Mouse (Mus musculus) limb, embryonic 13.5 days (tissue): Measurements from ENCODE around the gene Abhd14a. TPM values are rescaled to one million over a fixed set of nuclear protein-coding genes. Genes with fewer than 3 reads are reported as not detected.
A peak's percentile ranks its signal among the peaks of the same experiment; 100 is the strongest.

Source experiments
- ATAC-seq: fragments of 200-750 bp; cut with Nextera tagmentation; 2 replicates; pipeline ENCODE4 v1.8.0; 2017; ENCODE audit warnings: low read depth, moderate number of reproducible peaks, moderate TSS enrichment; ENCODE audit not compliant: low FRiP score
- H3K27ac ChIP-seq: fragments of 300-500 bp; sonication (generic); 2 replicates; pipeline ENCODE4 v1.5.1; 2015; ENCODE audit warnings: inconsistent platforms, mild to moderate bottlenecking, moderate library complexity
- H3K27me3 ChIP-seq: fragments of 300-500 bp; sonication (generic); 2 replicates; pipeline ENCODE4 v1.6.1; 2015; ENCODE audit warnings: mild to moderate bottlenecking, inconsistent platforms
- H3K36me3 ChIP-seq: fragments of 300-500 bp; sonication (generic); 2 replicates; pipeline ENCODE4 v1.6.1; 2015; ENCODE audit warnings: inconsistent platforms, mild to moderate bottlenecking, moderate library complexity
- H3K4me1 ChIP-seq: fragments of 300-500 bp; sonication (generic); 2 replicates; pipeline ENCODE4 v1.6.1; 2015; ENCODE audit warnings: inconsistent platforms
- H3K4me2 ChIP-seq: fragments of 300-500 bp; sonication (generic); replicated peaks from 2 replicates; pipeline ENCODE4 v1.6.1; 2015; ENCODE audit warnings: inconsistent platforms, mild to moderate bottlenecking, moderate library complexity
- H3K4me3 ChIP-seq: fragments of 300-500 bp; sonication (generic); 2 replicates; pipeline ENCODE4 v1.5.1; 2015; ENCODE audit warnings: moderate library complexity, mild to moderate bottlenecking, inconsistent platforms
- H3K9ac ChIP-seq: fragments of 300-500 bp; sonication (generic); 2 replicates; pipeline ENCODE4 v1.6.1; 2015; ENCODE audit warnings: mild to moderate bottlenecking, inconsistent platforms
- H3K9me3 ChIP-seq: fragments of 300-500 bp; sonication (generic); 2 replicates; pipeline ENCODE4 v1.6.1; 2016; ENCODE audit warnings: inconsistent platforms
- WGBS: fragments of 180-500 bp; shearing (Covaris S2); methylation state at CpG from one replicate; pipeline ENCODE4 v1.1.7; 2015; 5-methylcytosine and 5-hydroxymethylcytosine counted together
- polyA plus RNA-seq: library from polyadenylated mRNA; unstranded; fragments of >200 nt; fragmentation: Nextera tagmentation; extraction: Ambion mirVana; gene quantifications from 2 replicates; pipeline ENCODE4 v1.2.1, GENCODE M21; 2015

The Abhd14a gene
- polyA plus RNA-seq, 1 experiment from 2014 or later: 75.5 TPM

DNA sequence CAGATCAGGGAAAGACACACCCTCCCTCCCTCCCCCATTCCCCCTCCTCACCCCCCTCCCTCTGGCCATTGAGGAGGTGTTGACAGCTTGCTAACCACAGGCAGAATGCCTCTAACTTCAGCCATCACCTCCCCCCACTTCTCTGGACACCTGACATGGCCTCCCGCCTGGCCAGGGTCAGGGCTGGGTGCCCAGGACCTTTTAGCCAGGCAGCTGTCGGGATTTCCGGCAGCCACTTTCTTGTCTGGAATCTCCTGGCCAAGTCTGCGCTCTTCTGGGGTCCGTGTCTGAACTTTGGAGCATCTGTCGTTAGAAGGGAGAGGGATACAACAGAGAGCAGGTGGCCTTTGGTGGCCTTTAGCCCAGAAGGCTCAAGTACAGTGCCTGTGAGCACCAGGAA is 42.2 kb downstream of the Abhd14a start:
- Histone ChIP-seq H3K4me1 (peaks cover 31% of the 10 kb centered on the region), H3K4me3 (no peak overlapping the region), H3K36me3 (no peaks in the 10 kb centered on the region), H3K27me3 (no peaks in the 10 kb centered on the region), H3K9me3 (0 out of 2 replicates have a peak, but pooled peaks cover 4% of the 10 kb centered on the region), H3K9ac (no peak overlapping the region), H3K4me2 (no peak overlapping the region), H3K27ac (no peak overlapping the region)
- 12% methylated on average over 6 of the region's 6 CpGs for WGBS
- peak; percentile 58 for ATAC-seq

DNA sequence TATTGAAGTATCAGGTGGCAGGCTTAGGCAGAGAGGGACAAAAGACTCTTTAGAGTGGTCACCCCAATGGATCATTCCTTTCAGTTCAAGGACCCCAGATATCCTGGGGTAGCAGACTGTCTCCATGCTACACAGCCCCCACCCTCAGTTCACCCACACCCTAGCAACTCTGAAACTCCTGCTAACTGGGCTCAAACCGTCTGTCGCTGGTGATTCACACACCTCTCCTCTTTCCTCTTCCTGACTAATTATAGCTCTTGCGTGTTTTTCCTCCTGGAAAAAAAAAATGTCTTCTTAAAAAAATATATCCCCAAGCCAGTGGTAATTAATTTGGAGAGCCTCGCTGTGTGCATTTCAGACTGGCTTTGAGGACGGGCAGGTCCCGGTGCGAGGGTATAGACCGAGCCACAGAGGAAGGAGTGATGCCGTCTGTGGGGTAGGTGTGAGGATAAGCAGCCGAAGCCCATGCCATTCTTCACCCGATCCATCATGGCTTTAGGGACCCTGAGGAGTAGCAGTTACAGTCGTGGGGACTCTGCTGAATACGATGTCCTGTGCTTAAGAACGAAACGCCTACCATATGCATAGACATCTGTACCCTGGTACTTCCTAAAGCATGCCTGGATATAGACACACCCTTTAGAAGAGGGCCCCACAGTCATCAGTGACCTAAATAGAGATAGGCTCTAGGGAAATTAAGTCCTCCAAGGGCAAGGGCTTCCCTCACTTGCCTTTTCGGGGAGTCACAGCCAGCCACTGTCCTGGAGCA is 44.7 kb downstream of the Abhd14a start:
- 67% methylated on average over 16 of the region's 16 CpGs for WGBS
- ATAC-seq: no peak
- Histone ChIP-seq H3K4me3 (no peak overlapping the region), H3K4me2 (no peak overlapping the region), H3K27me3 (no peaks in the 10 kb centered on the region), H3K27ac (no peak overlapping the region), H3K9me3 (no peaks in the 10 kb centered on the region), H3K36me3 (no peaks in the 10 kb centered on the region), H3K4me1 (peaks cover 35% of the 10 kb centered on the region), H3K9ac (no peak overlapping the region)

DNA sequence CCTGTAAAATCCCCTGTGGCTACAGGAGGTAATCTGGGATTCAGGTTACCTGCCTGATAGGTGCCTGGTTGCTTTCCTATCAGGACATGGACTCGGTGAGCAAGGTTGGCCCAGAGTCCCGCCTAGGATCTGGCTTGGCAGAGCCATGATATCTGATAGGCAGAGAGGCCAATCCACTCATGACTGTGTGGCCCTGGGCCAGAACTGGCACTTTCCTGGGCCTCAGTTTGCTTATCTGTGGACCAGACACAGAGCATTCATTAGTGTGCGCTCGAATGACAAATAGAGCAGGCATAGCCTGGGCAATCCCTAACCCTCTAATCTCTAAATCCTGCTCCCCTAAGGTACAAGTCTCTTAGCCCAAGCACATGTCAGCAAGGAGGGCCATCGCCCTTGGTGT is 45.3 kb downstream of the Abhd14a start:
- Histone ChIP-seq H3K4me2 (no peak overlapping the region), H3K27ac (no peak overlapping the region), H3K4me1 (peaks cover 35% of the 10 kb centered on the region), H3K4me3 (no peak overlapping the region), H3K27me3 (no peaks in the 10 kb centered on the region), H3K9ac (no peak overlapping the region), H3K9me3 (no peaks in the 10 kb centered on the region), H3K36me3 (no peaks in the 10 kb centered on the region)
- no peak for ATAC-seq
- WGBS: 81% methylated on average over 5 of the region's 5 CpGs

DNA sequence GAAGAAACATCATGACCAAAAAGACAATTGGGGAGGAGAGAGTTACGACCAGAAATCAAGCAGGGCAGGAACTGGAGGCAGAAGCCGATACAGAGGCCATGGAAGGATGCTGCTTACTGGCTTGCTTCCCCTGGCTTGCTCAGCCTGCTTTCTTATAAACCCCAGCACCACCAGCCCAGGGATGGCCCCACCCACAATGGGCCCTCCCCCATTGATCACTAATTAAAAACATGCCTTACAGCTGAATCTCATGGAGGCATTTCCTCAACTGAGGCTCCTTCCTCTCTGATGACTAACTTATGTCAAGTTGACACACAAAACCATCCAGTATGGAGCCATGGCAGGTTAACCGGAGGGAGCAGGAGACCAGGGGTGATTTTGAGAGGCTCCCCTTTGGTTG is 47.7 kb downstream of the Abhd14a start:
- H3K4me3 ChIP-seq: no peak overlapping the region
- WGBS: 55% methylated on average over 3 of the region's 3 CpGs
- no peak overlapping the region for H3K27ac ChIP-seq
- peaks cover 23% of the 10 kb centered on the region for H3K4me1 ChIP-seq
- no peak overlapping the region for H3K4me2 ChIP-seq
- H3K27me3 ChIP-seq: no peaks in the 10 kb centered on the region
- H3K9me3 ChIP-seq: no peaks in the 10 kb centered on the region
- H3K9ac ChIP-seq: no peak overlapping the region
- ATAC-seq: no peak
- no peaks in the 10 kb centered on the region for H3K36me3 ChIP-seq

DNA sequence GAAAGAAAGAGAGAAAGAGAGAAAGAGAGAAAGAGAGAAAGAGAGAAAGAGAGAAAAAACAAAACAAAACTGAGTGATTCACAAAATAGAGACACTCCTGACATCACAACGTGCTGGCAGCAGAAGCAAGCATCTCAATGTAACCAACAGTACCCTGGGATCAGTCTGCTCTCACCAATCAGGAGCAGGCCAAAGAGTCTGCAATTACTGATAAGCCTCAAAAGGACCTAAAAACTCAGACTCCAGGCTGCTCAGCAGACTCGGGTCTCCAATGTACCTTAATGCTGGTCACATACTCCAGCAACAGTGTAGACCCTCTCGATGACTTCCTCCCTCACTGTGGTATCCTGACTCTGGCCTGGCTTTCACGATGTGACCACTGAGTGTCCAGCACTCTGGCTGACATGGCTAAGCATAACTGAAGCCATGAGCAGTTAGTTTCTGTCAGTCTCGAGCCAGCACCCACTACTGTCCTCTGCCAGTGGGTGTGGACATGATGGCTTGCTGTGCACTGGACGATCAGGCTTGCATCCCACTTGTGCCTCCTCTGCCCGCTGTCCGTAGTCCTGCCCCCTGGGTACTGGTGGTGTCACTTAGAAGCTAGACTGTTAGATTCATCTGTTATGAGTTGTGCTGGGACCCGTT is 48.7 kb downstream of the Abhd14a start:
- Histone ChIP-seq H3K27ac (no peak overlapping the region), H3K4me1 (peaks cover 30% of the 10 kb centered on the region), H3K4me2 (no peak overlapping the region), H3K4me3 (no peak overlapping the region), H3K27me3 (no peaks in the 10 kb centered on the region), H3K36me3 (no peaks in the 10 kb centered on the region), H3K9me3 (no peaks in the 10 kb centered on the region), H3K9ac (no peak overlapping the region)
- 70% methylated on average over 9 of the region's 9 CpGs for WGBS
- no peak for ATAC-seq

DNA sequence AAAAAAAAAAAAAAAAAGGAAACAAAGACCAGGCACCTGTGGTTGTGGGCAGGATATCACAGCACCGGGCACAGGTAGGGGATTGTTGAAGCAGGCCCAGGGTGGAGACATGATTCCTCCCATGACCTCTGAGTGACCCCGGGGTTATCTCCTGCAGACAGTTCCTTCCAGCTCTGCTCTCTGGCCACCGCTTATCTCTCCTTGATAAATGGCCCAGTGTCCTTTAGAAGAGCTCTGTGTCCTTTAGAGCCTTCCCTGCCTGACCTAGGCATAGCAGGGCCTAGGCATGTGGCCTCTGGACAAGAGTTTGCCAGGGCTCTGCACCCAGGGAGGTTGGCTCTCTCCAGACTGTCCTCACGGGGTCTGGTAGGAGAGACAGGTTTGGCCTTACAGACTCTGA is 49.7 kb downstream of the Abhd14a start:
- no peak overlapping the region for H3K27ac ChIP-seq
- no peak for ATAC-seq
- H3K4me3 ChIP-seq: no peak overlapping the region
- H3K9me3 ChIP-seq: no peaks in the 10 kb centered on the region
- H3K4me1 ChIP-seq: peaks cover 29% of the 10 kb centered on the region
- H3K36me3 ChIP-seq: no peaks in the 10 kb centered on the region
- no peak overlapping the region for H3K9ac ChIP-seq
- H3K27me3 ChIP-seq: no peaks in the 10 kb centered on the region
- H3K4me2 ChIP-seq: no peak overlapping the region
- WGBS: 68% methylated on average over 4 of the region's 4 CpGs

DNA sequence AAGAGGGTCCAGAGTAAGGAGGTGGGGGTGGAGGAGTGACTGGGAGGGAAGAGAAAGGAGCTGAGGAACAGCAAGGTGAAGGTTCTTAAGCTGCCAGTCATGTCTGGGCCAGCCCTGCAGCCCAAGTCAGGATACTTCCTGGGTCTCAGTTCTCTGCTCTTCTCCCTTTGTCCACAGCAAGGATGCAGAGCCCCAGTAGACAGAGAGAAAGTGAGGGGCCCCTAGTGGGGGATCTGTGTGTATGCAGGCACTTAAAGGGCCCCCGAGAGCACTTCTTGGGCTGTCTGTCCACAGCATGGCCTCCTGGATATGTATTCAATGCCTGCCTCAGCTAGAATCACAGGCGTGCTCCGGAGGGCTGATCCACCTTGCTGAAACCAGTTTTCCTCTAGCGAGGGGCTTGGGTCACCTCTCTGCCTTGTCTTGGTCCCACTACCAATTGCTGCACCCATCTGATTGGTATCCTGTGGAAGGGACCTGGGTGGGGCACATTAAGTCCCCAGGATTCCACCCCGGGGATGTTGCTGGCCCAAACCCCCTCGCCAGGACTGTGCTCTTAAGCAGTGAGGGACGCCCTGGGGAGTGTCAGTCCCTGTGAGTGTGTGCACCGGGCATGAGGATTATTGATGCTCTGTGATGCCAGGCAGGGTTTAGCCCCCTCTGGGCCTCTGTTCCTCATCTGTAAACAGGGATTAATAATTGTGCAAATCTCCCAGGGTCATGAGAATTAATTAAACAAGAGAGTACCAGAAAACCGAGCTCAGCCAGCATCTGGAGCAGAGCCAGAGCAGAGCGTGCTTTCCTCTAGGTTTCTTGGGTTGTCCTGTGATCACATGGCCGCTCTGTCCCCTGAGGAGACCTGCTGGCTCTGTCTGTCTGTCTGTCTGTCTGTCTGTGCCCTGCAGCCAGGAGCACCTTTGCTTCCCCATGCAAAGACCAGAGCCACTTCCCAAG is 52.6 kb downstream of the Abhd14a start:
- Histone ChIP-seq H3K4me1 (peaks cover 41% of the 10 kb centered on the region), H3K9me3 (no peaks in the 10 kb centered on the region), H3K9ac (peak overlapping the region; percentile 36; the same call in 1 of the 2 replicates)

DNA sequence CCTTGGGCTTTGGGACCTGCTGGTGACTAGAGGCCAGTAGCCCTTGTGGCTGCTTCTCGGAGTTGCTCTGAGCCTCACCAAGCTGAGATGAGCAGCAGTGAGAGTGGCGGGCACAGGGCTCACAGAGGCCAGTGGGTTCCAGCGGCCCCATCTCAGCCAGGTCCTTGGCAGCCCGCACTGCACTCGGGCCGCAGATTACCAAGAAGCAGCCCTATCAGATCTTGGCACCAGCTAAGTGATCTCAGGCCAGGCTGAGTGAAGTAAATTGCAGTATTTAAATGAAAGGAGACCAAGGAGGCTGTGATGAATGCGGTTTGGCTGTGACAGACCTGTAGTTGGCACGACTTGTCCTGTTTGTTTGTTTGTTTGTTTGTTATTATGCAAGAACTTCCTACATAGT is 53.9 kb downstream of the Abhd14a start:
- no peaks in the 10 kb centered on the region for H3K27me3 ChIP-seq
- no peak overlapping the region for H3K27ac ChIP-seq
- no peak overlapping the region for H3K4me2 ChIP-seq
- H3K4me1 ChIP-seq: peaks cover 35% of the 10 kb centered on the region
- H3K9me3 ChIP-seq: no peaks in the 10 kb centered on the region; the same call in 1 of the 2 replicates
- no peaks in the 10 kb centered on the region for H3K36me3 ChIP-seq
- WGBS: 94% methylated on average over 8 of the region's 8 CpGs
- H3K4me3 ChIP-seq: no peak overlapping the region
- ATAC-seq: no peak
- no peak overlapping the region for H3K9ac ChIP-seq

More for the DNA sequence above, 52.6 kb downstream of the Abhd14a start:
- no peaks in the 10 kb centered on the region for H3K27me3 ChIP-seq
- H3K4me2 ChIP-seq: no peak overlapping the region
- 48% methylated on average over 11 of the region's 11 CpGs for WGBS
- no peak overlapping the region for H3K4me3 ChIP-seq
- 0 out of 2 replicates have a peak overlapping the region, but pooled peaks have one; percentile 33 for H3K27ac ChIP-seq
- no peaks in the 10 kb centered on the region for H3K36me3 ChIP-seq
- peak; percentile 51; the same call in 1 of the 2 replicates for ATAC-seq

DNA sequence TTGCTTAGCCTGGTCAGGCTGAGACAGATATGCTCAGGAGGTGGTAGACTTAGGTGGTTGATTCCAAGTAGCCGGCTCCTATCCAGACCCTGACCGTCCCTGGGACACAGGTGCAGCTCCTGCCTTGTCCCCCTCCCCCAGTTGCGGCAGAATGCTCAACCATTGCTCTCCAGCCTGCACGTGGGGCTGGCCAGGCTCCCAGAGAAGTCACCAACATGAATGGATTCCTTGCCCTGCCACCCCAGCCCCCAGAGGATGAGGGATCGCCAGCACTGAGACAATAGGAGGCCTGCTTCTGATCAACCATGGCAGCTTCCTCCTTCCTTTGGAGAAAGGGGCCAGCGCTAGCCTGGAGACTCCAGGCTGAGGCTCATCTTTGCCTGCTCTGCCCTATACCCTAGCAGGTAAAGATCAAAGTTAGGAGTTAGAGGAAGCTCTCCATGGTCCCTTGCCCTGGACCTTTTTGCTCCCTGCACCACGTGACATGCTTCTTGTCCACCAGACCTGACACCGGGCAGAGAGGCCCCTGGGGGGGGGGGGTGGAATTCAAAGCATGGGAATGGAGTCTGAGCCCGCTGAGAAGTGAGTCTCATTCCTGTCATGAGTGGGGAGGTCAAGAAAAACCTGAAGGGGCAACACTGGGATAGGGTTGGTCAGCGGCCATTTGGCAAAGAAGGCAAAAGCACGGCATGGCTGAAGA is 54.5 kb downstream of the Abhd14a start:
- no peak overlapping the region for H3K4me2 ChIP-seq
- H3K9me3 ChIP-seq: no peaks in the 10 kb centered on the region; the same call in 1 of the 2 replicates
- no peak overlapping the region for H3K9ac ChIP-seq
- H3K27ac ChIP-seq: no peak overlapping the region
- 76% methylated on average over 11 of the region's 11 CpGs for WGBS
- H3K4me3 ChIP-seq: no peak overlapping the region
- peaks cover 35% of the 10 kb centered on the region for H3K4me1 ChIP-seq
- H3K27me3 ChIP-seq: no peaks in the 10 kb centered on the region
- no peaks in the 10 kb centered on the region for H3K36me3 ChIP-seq
- ATAC-seq: no peak
